In genomic region chrX:102175538-102176287, GRCm38 (mm10) we compare ENCODE assay signal across 16 mouse cellular contexts.
"Had no signal": no experiment of that assay in that cellular context is flagged by ENCODE, and none has a peak within 500 bp of the region (broad histone marks: within the 10 kb centered on the region; RNA-seq: fewer than 3 reads in every experiment).

No protein-coding gene starts in this region.

- H3K27ac ChIP-seq: limb, embryonic 15.5 days; midbrain, embryonic 12.5 days; neural tube, embryonic 13.5 days had no signal

- H3K4me1 ChIP-seq: limb, embryonic 15.5 days; midbrain, embryonic 12.5 days; neural tube, embryonic 13.5 days had no signal

- DNase-seq: kidney, postnatal 14 days; layer of hippocampus, adult 9-11 months; layer of hippocampus, postnatal 36 days; retina, postnatal 1 day; right cerebral cortex, postnatal 4 days; spleen, adult 18-20 months; thymus, adult 18-20 months; thymus, postnatal 14 days had no signal

- H3K4me2 ChIP-seq: limb, embryonic 15.5 days; midbrain, embryonic 12.5 days; neural tube, embryonic 13.5 days had no signal

- H3K36me3 ChIP-seq: limb, embryonic 15.5 days; midbrain, embryonic 12.5 days; neural tube, embryonic 13.5 days had no signal

- H3K9ac ChIP-seq: limb, embryonic 15.5 days; midbrain, embryonic 12.5 days; neural tube, embryonic 13.5 days had no signal

- H3K9me3 ChIP-seq: limb, embryonic 15.5 days; megakaryocyte, embryonic 14.5 days; midbrain, embryonic 12.5 days; neural tube, embryonic 13.5 days had no signal

- ATAC-seq: hindbrain, embryonic 16.5 days; inflammation-experienced regulatory T-cells, adult 6 months; intestine, postnatal 0 days; midbrain, embryonic 16.5 days had no signal

- H3K4me3 ChIP-seq: limb, embryonic 15.5 days; megakaryocyte, embryonic 14.5 days; midbrain, embryonic 12.5 days; neural tube, embryonic 13.5 days had no signal
